Mouse (Mus musculus): ENCODE data around the gene Smap2. TPM values are rescaled to one million over a fixed set of nuclear protein-coding genes. Genes with fewer than 3 reads are reported as not detected.

Gene Smap2
- polyA plus RNA-seq, 1 experiment from 2014 or later = 23.2 TPM

GRCm38 (mm10) chr4:120974711-120975427 is 42.2 kb downstream of the Smap2 start:
- peak overlapping the region; percentile 46 for H3K27ac ChIP-seq (ENCODE audit: low read depth, low read length)
- 81% methylated on average over 11 of the region's 11 CpGs for WGBS

GRCm38 (mm10) chr4:120971842-120972241 is 45.2 kb downstream of the Smap2 start:
- H3K9me3 ChIP-seq (ENCODE audit: control insufficient read depth) = no peaks in the 10 kb centered on the region
- H3K27me3 ChIP-seq (replicated peaks; ENCODE audit: control insufficient read depth, insufficient read depth, low read length) = no peaks in the 10 kb centered on the region
- no peak overlapping the region for H3K4me3 ChIP-seq (ENCODE audit: low read depth, low read length)
- ATAC-seq = no peak
- no peak overlapping the region for H3K9ac ChIP-seq (ENCODE audit: low read depth, low read length)
- 91% methylated on average over 8 of the region's 8 CpGs for WGBS
- H3K4me1 ChIP-seq (replicated peaks; ENCODE audit: control insufficient read depth, insufficient read depth, low read length) = no peaks in the 10 kb centered on the region
- TF ChIP-seq CTCF (IDR thresholded peaks at IDR 0.05; ENCODE audit: low read depth) = no peak
- H3K4me2 ChIP-seq (replicated peaks; ENCODE audit: low read depth) = no peak overlapping the region
- H3K27ac ChIP-seq (ENCODE audit: low read depth, low read length) = no peak overlapping the region
- H3K36me3 ChIP-seq (ENCODE audit: control insufficient read depth, insufficient read depth) = peaks cover 60% of the 10 kb centered on the region

More at GRCm38 (mm10) chr4:120974711-120975427, 42.2 kb downstream of the Smap2 start:
- Histone ChIP-seq H3K27me3 (replicated peaks; ENCODE audit: control insufficient read depth, insufficient read depth, low read length) (no peaks in the 10 kb centered on the region), H3K9ac (ENCODE audit: low read depth, low read length) (no peak overlapping the region), H3K9me3 (ENCODE audit: control insufficient read depth) (no peaks in the 10 kb centered on the region), H3K4me1 (replicated peaks; ENCODE audit: control insufficient read depth, insufficient read depth, low read length) (no peaks in the 10 kb centered on the region), H3K4me2 (replicated peaks; ENCODE audit: low read depth) (no peak overlapping the region), H3K36me3 (ENCODE audit: control insufficient read depth, insufficient read depth) (peaks cover 36% of the 10 kb centered on the region), H3K4me3 (ENCODE audit: low read depth, low read length) (no peak overlapping the region)
- ATAC-seq = peak; percentile 13; the same call in 1 of the 2 replicates
- no peak for TF ChIP-seq CTCF (IDR thresholded peaks at IDR 0.05; ENCODE audit: low read depth)

GRCm38 (mm10) chr4:120969382-120970146 is 47.5 kb downstream of the Smap2 start:
- no peaks in the 10 kb centered on the region for H3K27me3 ChIP-seq (replicated peaks; ENCODE audit: control insufficient read depth, insufficient read depth, low read length)
- WGBS = 83% methylated on average over 5 of the region's 5 CpGs
- no peaks in the 10 kb centered on the region for H3K9me3 ChIP-seq (ENCODE audit: control insufficient read depth)
- TF ChIP-seq CTCF (IDR thresholded peaks at IDR 0.05; ENCODE audit: low read depth) = peak; percentile 76
- no peaks in the 10 kb centered on the region for H3K4me1 ChIP-seq (replicated peaks; ENCODE audit: control insufficient read depth, insufficient read depth, low read length)
- no peak overlapping the region for H3K4me2 ChIP-seq (replicated peaks; ENCODE audit: low read depth)
- peak; percentile 47; the same call in 1 of the 2 replicates for ATAC-seq
- no peak overlapping the region for H3K9ac ChIP-seq (ENCODE audit: low read depth, low read length)
- no peak overlapping the region for H3K4me3 ChIP-seq (ENCODE audit: low read depth, low read length)
- H3K27ac ChIP-seq (ENCODE audit: low read depth, low read length) = no peak overlapping the region
- H3K36me3 ChIP-seq (ENCODE audit: control insufficient read depth, insufficient read depth) = peaks cover 51% of the 10 kb centered on the region

DNA sequence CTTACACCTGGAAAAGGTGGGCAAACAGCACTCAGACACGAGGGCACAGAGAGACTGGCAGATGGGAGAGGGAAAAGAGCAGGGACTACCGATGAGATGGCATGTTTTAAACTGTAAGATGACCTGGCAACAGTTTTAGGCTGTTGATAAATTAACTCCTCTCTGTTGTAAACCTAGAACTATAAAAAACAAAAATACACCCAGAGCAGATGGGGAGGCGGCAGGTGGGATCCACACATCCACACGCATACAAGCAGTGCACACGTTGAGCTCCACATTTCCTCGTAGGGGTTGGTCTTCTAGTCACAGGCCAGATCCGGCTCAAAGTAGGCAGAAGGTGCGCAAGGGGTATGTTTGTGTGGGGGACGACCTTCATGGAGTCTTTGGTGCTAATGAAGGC is 48.6 kb downstream of the Smap2 start:
- no peak overlapping the region for H3K4me2 ChIP-seq (replicated peaks; ENCODE audit: low read depth)
- no peaks in the 10 kb centered on the region for H3K4me1 ChIP-seq (replicated peaks; ENCODE audit: control insufficient read depth, insufficient read depth, low read length)
- no peak overlapping the region for H3K4me3 ChIP-seq (ENCODE audit: low read depth, low read length)
- H3K36me3 ChIP-seq (ENCODE audit: control insufficient read depth, insufficient read depth) = peaks cover 49% of the 10 kb centered on the region
- ATAC-seq = no peak
- H3K27me3 ChIP-seq (replicated peaks; ENCODE audit: control insufficient read depth, insufficient read depth, low read length) = no peaks in the 10 kb centered on the region
- H3K9ac ChIP-seq (ENCODE audit: low read depth, low read length) = no peak overlapping the region
- TF ChIP-seq CTCF (IDR thresholded peaks at IDR 0.05; ENCODE audit: low read depth) = no peak
- H3K27ac ChIP-seq (ENCODE audit: low read depth, low read length) = no peak overlapping the region
- no peaks in the 10 kb centered on the region for H3K9me3 ChIP-seq (ENCODE audit: control insufficient read depth)
- WGBS = 90% methylated on average over 9 of the region's 9 CpGs

GRCm38 (mm10) chr4:120955586-120955985 is 61.5 kb downstream of the Smap2 start:
- Histone ChIP-seq H3K27ac (ENCODE audit: low read depth, low read length) (no peak overlapping the region), H3K4me3 (ENCODE audit: low read depth, low read length) (no peak overlapping the region), H3K4me2 (replicated peaks; ENCODE audit: low read depth) (no peak overlapping the region), H3K4me1 (replicated peaks; ENCODE audit: control insufficient read depth, insufficient read depth, low read length) (no peaks in the 10 kb centered on the region), H3K9ac (ENCODE audit: low read depth, low read length) (no peak overlapping the region), H3K36me3 (ENCODE audit: control insufficient read depth, insufficient read depth) (no peaks in the 10 kb centered on the region), H3K9me3 (ENCODE audit: control insufficient read depth) (no peaks in the 10 kb centered on the region), H3K27me3 (replicated peaks; ENCODE audit: control insufficient read depth, insufficient read depth, low read length) (no peaks in the 10 kb centered on the region)
- TF ChIP-seq CTCF (IDR thresholded peaks at IDR 0.05; ENCODE audit: low read depth) = no peak
- ATAC-seq = no peak
- 76% methylated on average over 1 of the region's 1 CpGs for WGBS

GRCm38 (mm10) chr4:120953667-120954066 is 63.4 kb downstream of the Smap2 start:
- Histone ChIP-seq H3K9ac (ENCODE audit: low read depth, low read length) (no peak overlapping the region), H3K9me3 (ENCODE audit: control insufficient read depth) (no peaks in the 10 kb centered on the region), H3K27ac (ENCODE audit: low read depth, low read length) (no peak overlapping the region), H3K4me2 (replicated peaks; ENCODE audit: low read depth) (no peak overlapping the region), H3K4me1 (replicated peaks; ENCODE audit: control insufficient read depth, insufficient read depth, low read length) (no peaks in the 10 kb centered on the region), H3K4me3 (ENCODE audit: low read depth, low read length) (no peak overlapping the region), H3K36me3 (ENCODE audit: control insufficient read depth, insufficient read depth) (no peaks in the 10 kb centered on the region), H3K27me3 (replicated peaks; ENCODE audit: control insufficient read depth, insufficient read depth, low read length) (no peaks in the 10 kb centered on the region)
- no peak for ATAC-seq
- 93% methylated on average over 1 of the region's 1 CpGs for WGBS
- TF ChIP-seq CTCF (IDR thresholded peaks at IDR 0.05; ENCODE audit: low read depth) = no peak

All from intestine, postnatal 0 days (tissue).